Comparison of ENCODE assay signal across 7 mouse cellular contexts in genomic region chr9:88438555-88439237, GRCm38 (mm10). TPM values are rescaled to one million over a fixed set of nuclear protein-coding genes. Genes with fewer than 3 reads are reported as not detected.
A peak's percentile ranks its signal among the peaks of the same experiment; 100 is the strongest.
DNase-seq lines count a peak whose midpoint lies in the region; ATAC-seq lines count a peak whose summit lies in the region.

TSS of gene Snx14 (minus strand) at chr9:88438958.

- under 1% methylated on average over 62 of the region's 62 CpGs for whole genome bisulfite sequencing in intestine, embryonic 16.5 days
- WGBS in midbrain, embryonic 11.5 days, result under 1% methylated on average over 60 of the region's 62 CpGs

- H3K27me3 ChIP-seq in intestine, embryonic 16.5 days (replicated peaks; ENCODE audit: control insufficient read depth, insufficient read depth, low read length), result no peaks in the 10 kb centered on the region
- H3K27me3 ChIP-seq in midbrain, embryonic 11.5 days (ENCODE audit: control insufficient read depth, insufficient read depth, low read length), result no peaks in the 10 kb centered on the region

- peak within 1 kb of the TSS; percentile 86 for H3K4me3 ChIP-seq in intestine, embryonic 16.5 days (ENCODE audit: low read length)
- peak within 1 kb of the TSS; percentile 71 for H3K4me3 ChIP-seq in midbrain, embryonic 11.5 days (ENCODE audit: low read depth, low read length)

- H3K4me1 ChIP-seq in intestine, embryonic 16.5 days (ENCODE audit: control insufficient read depth, insufficient read depth, low read length), result peaks cover 7% of the 10 kb centered on the region
- peaks cover 2% of the 10 kb centered on the region; the same call in 1 of the 2 replicates for H3K4me1 ChIP-seq in midbrain, embryonic 11.5 days (ENCODE audit: control insufficient read depth, insufficient read depth, low read length)

- H3K4me2 ChIP-seq in intestine, embryonic 16.5 days (ENCODE audit: low read depth, low read length), result peak within 1 kb of the TSS; percentile 78
- H3K4me2 ChIP-seq in midbrain, embryonic 11.5 days, result peak within 1 kb of the TSS; percentile 93

- no peaks in the 10 kb centered on the region for H3K9me3 ChIP-seq in intestine, embryonic 16.5 days (ENCODE audit: control insufficient read depth, low read length)
- no peaks in the 10 kb centered on the region for H3K9me3 ChIP-seq in midbrain, embryonic 11.5 days (ENCODE audit: control insufficient read depth, low read length)

- DNase-seq in adrenal gland, adult 8-10 months, result peak; percentile 97
- DNase-seq in embryo, embryonic 9.5 days (ENCODE audit: extremely low spot score), result peak; percentile 95
- peak; percentile 93 to 96 for DNase-seq in gastrocnemius, postnatal 4 days (ENCODE audit: low spot score in 2 of 2)
- DNase-seq in left cerebral cortex, postnatal 36 days (ENCODE audit: low spot score in 2 of 2), result peak; percentile 99
- DNase-seq in midbrain, embryonic 11.5 days (ENCODE audit: low spot score, missing footprints), result peak; percentile 99
- DNase-seq in skeletal muscle tissue, adult 2 months (ENCODE audit: low read depth, low spot score), result peak; percentile 93

- intact Hi-C loops in left cerebral cortex, postnatal 36 days (cut with DNase I), result loop anchor here (2.0 kb wide), 1 partner anchor 42 kb away; no protein-coding TSS in a partner anchor

- peak within 1 kb of the TSS; percentile 87 for H3K9ac ChIP-seq in intestine, embryonic 16.5 days (ENCODE audit: low read depth, low read length)
- peak within 1 kb of the TSS; percentile 80 for H3K9ac ChIP-seq in midbrain, embryonic 11.5 days (ENCODE audit: low read length)

- H3K36me3 ChIP-seq in intestine, embryonic 16.5 days (ENCODE audit: control insufficient read depth, insufficient read depth, low read length), result no peaks in the 10 kb centered on the region
- no peaks in the 10 kb centered on the region for H3K36me3 ChIP-seq in midbrain, embryonic 11.5 days (ENCODE audit: control insufficient read depth, insufficient read depth, low read length)

- peak; percentile 98 for ATAC-seq in intestine, embryonic 16.5 days
- ATAC-seq in midbrain, embryonic 11.5 days (ENCODE audit: low FRiP score), result peak; percentile 97

- peak within 1 kb of the TSS; percentile 96 for H3K27ac ChIP-seq in intestine, embryonic 16.5 days (ENCODE audit: low read length)
- peak within 1 kb of the TSS; percentile 40 for H3K27ac ChIP-seq in midbrain, embryonic 11.5 days (ENCODE audit: low read depth, low read length)

RNA-seq across cellular contexts. Expression of gene Snx14, which starts in this region (rescaled TPM):
- total RNA-seq in adrenal gland, adult 8-10 months (2022), result 10 to 100 TPM; 59.6 to 64.5 (median 63.1) TPM
- 10 to 100 TPM; 24.7 to 25.6 TPM for total RNA-seq in gastrocnemius, postnatal 4 days (2021)
- polyA plus RNA-seq in intestine, embryonic 16.5 days (2015; fragmentation: Nextera tagmentation; extraction: Ambion mirVana), result 35.4 and 37.4 TPM in 2 replicates
- total RNA-seq in left cerebral cortex, postnatal 36 days (2021), result 10 to 100 TPM; 47.2 to 59.6 TPM
- polyA plus RNA-seq in midbrain, embryonic 11.5 days (2014; fragmentation: Nextera tagmentation; extraction: Ambion mirVana), result 22.8 and 23.9 TPM in 2 replicates

Comparison
In these comparisons a context has a peak if more than half of its experiments do, and no peak if none do; other contexts are left out.
1. Peak in every context shown above with its lines: DNase-seq, ATAC-seq, H3K4me3 ChIP-seq and H3K27ac ChIP-seq.